Mouse (Mus musculus) CH12.LX (cell line): ENCODE data around the gene Tdp1. TPM values are rescaled to one million over a fixed set of nuclear protein-coding genes. Genes with fewer than 3 reads are reported as not detected.

Source experiments
- DNase-seq: peaks from one replicate; pipeline ENCODE4 v3.0.0-alpha.2; 2013; ENCODE audit errors: extremely low read depth
- H3K27ac ChIP-seq: 2 replicates; pipeline ENCODE4 v1.5.1; 2012; ENCODE audit warnings: low read depth, mild to moderate bottlenecking, control low read depth, moderate library complexity; ENCODE audit not compliant: insufficient read depth
- H3K27me3 ChIP-seq: replicated peaks from 2 replicates; pipeline ENCODE3; 2012; ENCODE audit warnings: inconsistent platforms
- H3K36me3 ChIP-seq, 2 experiments: replicated peaks in 1 of 2; 2 replicates each; pipeline versions ENCODE3 to v1.6.1; 2012; ENCODE audit warnings: inconsistent platforms in 1 of 2, low read length in 1 of 2, mild to moderate bottlenecking in 1 of 2, mixed read lengths in 1 of 2, moderate library complexity in 1 of 2; ENCODE audit not compliant: control insufficient read depth in 1 of 2, insufficient read depth in 1 of 2
- H3K4me1 ChIP-seq, 2 experiments: 2 replicates each; pipeline ENCODE4 v1.6.1; 2012; ENCODE audit warnings: inconsistent platforms in 1 of 2, moderate library complexity in 1 of 2; ENCODE audit not compliant: insufficient read depth in 2 of 2, control insufficient read depth in 1 of 2
- H3K4me2 ChIP-seq: 2 replicates; pipeline ENCODE4 v1.6.1; 2012; ENCODE audit warnings: low read depth, mild to moderate bottlenecking, control low read depth; ENCODE audit not compliant: poor library complexity, insufficient read depth, severe bottlenecking
- H3K4me3 ChIP-seq, 3 experiments: fragments of 150-350 bp in 1 of 3; sonication (generic) in 1 of 3; replicated peaks in 1 of 3; 2 replicates each; pipeline versions ENCODE3 to v1.5.1; 2011 to 2012; ENCODE audit warnings: low read depth in 2 of 3, low read length in 2 of 3, mild to moderate bottlenecking in 2 of 3, moderate library complexity in 2 of 3, control low read depth in 1 of 3, improper control_type of control experiment in 1 of 3, inconsistent platforms in 1 of 3, mixed read lengths in 1 of 3; ENCODE audit not compliant: poor library complexity in 1 of 3
- H3K79me2 ChIP-seq: replicated peaks from 2 replicates; pipeline ENCODE4 v1.6.1; 2012; ENCODE audit warnings: mild to moderate bottlenecking, moderate library complexity; ENCODE audit not compliant: control insufficient read depth, poor library complexity, insufficient read depth, severe bottlenecking; ENCODE audit errors: extremely low read depth
- H3K9ac ChIP-seq: 2 replicates; pipeline ENCODE4 v1.6.1; 2012; ENCODE audit warnings: low read depth, mild to moderate bottlenecking, control low read depth, moderate library complexity; ENCODE audit not compliant: insufficient read depth
- H3K9me3 ChIP-seq: replicated peaks from 2 replicates; pipeline ENCODE3; 2012; ENCODE audit warnings: low read length, inconsistent platforms, mixed read lengths
- BHLHE40 ChIP-seq: IDR thresholded peaks from 2 replicates; pipeline ENCODE4 v1.6.1; 2011; ENCODE audit warnings: mild to moderate bottlenecking, low read depth, low read length, improper control_type of control experiment
- CHD1 ChIP-seq: IDR thresholded peaks from 2 replicates; pipeline ENCODE4 v1.6.1; 2012; ENCODE audit warnings: low read depth, low read length, improper control_type of control experiment, inconsistent platforms
- CHD2 ChIP-seq: IDR thresholded peaks from 2 replicates; pipeline ENCODE4 v1.6.1; 2011; ENCODE audit warnings: low read length, improper control_type of control experiment
- E2F4 ChIP-seq: IDR thresholded peaks from 2 replicates; pipeline ENCODE4 v1.6.1; 2011; ENCODE audit warnings: low read depth, low read length, improper control_type of control experiment; ENCODE audit not compliant: insufficient replicate concordance
- EP300 ChIP-seq: IDR thresholded peaks from 2 replicates; pipeline ENCODE4 v1.6.1; 2011; ENCODE audit warnings: low read length, improper control_type of control experiment
- ETS1 ChIP-seq: conservative IDR thresholded peaks from 2 replicates; pipeline ENCODE4 v1.6.1; 2012; ENCODE audit warnings: low read depth, mild to moderate bottlenecking, inconsistent platforms, low read length, improper control_type of control experiment, moderate library complexity
- IRF4 ChIP-seq: IDR thresholded peaks from 2 replicates; pipeline ENCODE4 v1.6.1; 2014; ENCODE audit warnings: low read depth, mild to moderate bottlenecking, inconsistent platforms, low read length, improper control_type of control experiment
- JUND ChIP-seq: conservative IDR thresholded peaks from 2 replicates; pipeline ENCODE4 v1.6.1; 2011; ENCODE audit warnings: low read depth, low read length, improper control_type of control experiment
- KAT2A ChIP-seq: IDR thresholded peaks from 2 replicates; pipeline ENCODE4 v1.6.1; 2012; ENCODE audit warnings: low read length, improper control_type of control experiment, inconsistent platforms; ENCODE audit not compliant: insufficient replicate concordance
- MAFK ChIP-seq: IDR thresholded peaks from 2 replicates; pipeline ENCODE4 v1.6.1; 2011; ENCODE audit warnings: low read length, improper control_type of control experiment; ENCODE audit not compliant: insufficient replicate concordance
- MAX ChIP-seq: IDR thresholded peaks from 2 replicates; pipeline ENCODE4 v1.6.1; 2011; ENCODE audit warnings: low read length, improper control_type of control experiment
- MXI1 ChIP-seq: IDR thresholded peaks from 2 replicates; pipeline ENCODE4 v1.6.1; 2011; ENCODE audit warnings: mild to moderate bottlenecking, low read depth, low read length, improper control_type of control experiment
- NELFE ChIP-seq: IDR thresholded peaks from 2 replicates; pipeline ENCODE4 v1.6.1; 2011; ENCODE audit warnings: low read depth, low read length, improper control_type of control experiment
- NRF1 ChIP-seq: IDR thresholded peaks from 2 replicates; pipeline ENCODE4 v1.6.1; 2014; ENCODE audit warnings: low read depth, mild to moderate bottlenecking, inconsistent platforms, low read length, improper control_type of control experiment, moderate library complexity
- POLR2A ChIP-seq: IDR thresholded peaks from 2 replicates; pipeline ENCODE4 v1.6.1; 2011; ENCODE audit warnings: low read depth, mild to moderate bottlenecking, improper control_type of control experiment, low read length
- RAD21 ChIP-seq: IDR thresholded peaks from 2 replicates; pipeline ENCODE4 v1.6.1; 2011; ENCODE audit warnings: low read depth, mild to moderate bottlenecking, low read length, improper control_type of control experiment, moderate library complexity
- TCF12 ChIP-seq: IDR thresholded peaks from 2 replicates; pipeline ENCODE4 v1.6.1; 2014; ENCODE audit warnings: low read depth, mild to moderate bottlenecking, inconsistent platforms, low read length, improper control_type of control experiment
- USF1 ChIP-seq: IDR thresholded peaks from 2 replicates; pipeline ENCODE4 v1.6.1; 2014; ENCODE audit warnings: low read depth, mild to moderate bottlenecking, inconsistent platforms, low read length, improper control_type of control experiment
- ZC3H11A ChIP-seq: IDR thresholded peaks from 2 replicates; pipeline ENCODE4 v1.6.1; 2012; ENCODE audit warnings: low read depth, mild to moderate bottlenecking, inconsistent platforms, low read length, improper control_type of control experiment
- ZKSCAN1 ChIP-seq: IDR thresholded peaks from 2 replicates; pipeline ENCODE4 v1.6.1; 2012; ENCODE audit warnings: low read depth, inconsistent platforms, low read length, improper control_type of control experiment, borderline replicate concordance
- ZMIZ1 ChIP-seq: IDR thresholded peaks from 2 replicates; pipeline ENCODE4 v1.6.1; 2012; ENCODE audit warnings: low read depth, mild to moderate bottlenecking, inconsistent platforms, low read length, improper control_type of control experiment
- dilution Hi-C: fragments of 300-500 bp; cut with MboI; formaldehyde crosslinking; loops from 2 replicates; pipeline ENCODE4 v1.14.3; 2020; ENCODE audit warnings: low sequenced_read_pairs; ENCODE audit not compliant: extremely low pct_unique_long_range_greater_than_20kb, extremely low pct_ligation_motif_present
- in situ Hi-C: fragments of 300-500 bp; cut with MboI; formaldehyde crosslinking; loops from 3 replicates; pipeline ENCODE4 v1.14.3; 2019; ENCODE audit warnings: low sequenced_read_pairs, low pct_ligation_motif_present, low pct_unique_long_range_greater_than_20kb, mixed read lengths
- polyA plus RNA-seq: library from polyadenylated mRNA; unstranded; fragments of >175 nt; gene quantifications from 2 replicates; pipeline ENCODE4 v1.2.1, GENCODE M21; 2012; ENCODE audit warnings: low read depth; ENCODE audit not compliant: insufficient read length
- total RNA-seq, 2 experiments: library from RNA; depleted of rRNA; stranded (reverse); fragments of 300-350 nt in 1 of 2; fragments of >200 nt in 1 of 2; gene quantifications; 2 replicates each; pipeline ENCODE4 v1.2.3; 2012 to 2014

Gene Tdp1
- total and polyA plus RNA-seq, 3 experiments, result 16.9 to 53.7 (median 27.4) TPM

DNA sequence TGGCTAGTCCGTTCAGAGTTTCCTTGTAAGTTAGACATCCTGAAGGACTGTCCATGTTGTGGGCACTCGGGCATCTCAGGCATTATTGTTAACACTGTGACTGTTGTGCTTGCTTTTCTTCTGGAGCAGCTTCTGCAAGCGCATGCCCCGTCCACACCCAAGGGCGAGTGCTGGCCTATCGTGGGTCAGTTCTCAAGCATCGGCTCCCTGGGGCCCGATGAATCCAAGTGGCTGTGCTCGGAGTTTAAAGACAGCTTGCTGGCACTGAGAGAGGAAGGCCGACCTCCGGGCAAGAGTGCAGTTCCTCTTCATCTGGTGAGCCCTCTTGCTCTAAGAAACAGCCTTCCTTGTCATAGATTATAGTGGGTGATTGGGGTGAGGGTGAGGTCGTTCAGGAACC, 27.1 kb downstream of the Tdp1 start:
- no peak overlapping the region for H3K4me2 ChIP-seq
- no peak overlapping the region for H3K4me3 ChIP-seq
- no peak overlapping the region for H3K27ac ChIP-seq
- dilution Hi-C loops, result no loop called here
- no peaks in the 10 kb centered on the region for H3K79me2 ChIP-seq
- no peak overlapping the region for H3K9ac ChIP-seq
- H3K9me3 ChIP-seq, result no peaks in the 10 kb centered on the region
- no peaks in the 10 kb centered on the region for H3K4me1 ChIP-seq
- no peak for DNase-seq
- in situ Hi-C loops, result no loop called here
- H3K36me3 ChIP-seq, result peaks cover 45 to 89% of the 10 kb centered on the region in 2 experiments
- H3K27me3 ChIP-seq, result no peaks in the 10 kb centered on the region
- TF ChIP-seq ETS1, result no peak
- TF ChIP-seq CHD2, result no peak

GRCm38 (mm10) chr12:99917800-99918427, 33.6 kb downstream of the Tdp1 start:
- no peaks in the 10 kb centered on the region for H3K79me2 ChIP-seq
- H3K27me3 ChIP-seq, result no peaks in the 10 kb centered on the region
- H3K36me3 ChIP-seq, result peaks cover 28 to 86% of the 10 kb centered on the region in 2 experiments
- H3K4me2 ChIP-seq, result no peak overlapping the region
- H3K9ac ChIP-seq, result no peak overlapping the region
- dilution Hi-C loops, result no loop called here
- no peak for DNase-seq
- H3K27ac ChIP-seq, result no peak overlapping the region
- no peaks in the 10 kb centered on the region for H3K4me1 ChIP-seq
- in situ Hi-C loops, result no loop called here
- no peak overlapping the region for H3K4me3 ChIP-seq
- TF ChIP-seq ZKSCAN1 (no peak), ETS1 (no peak)
- H3K9me3 ChIP-seq, result no peaks in the 10 kb centered on the region

DNA sequence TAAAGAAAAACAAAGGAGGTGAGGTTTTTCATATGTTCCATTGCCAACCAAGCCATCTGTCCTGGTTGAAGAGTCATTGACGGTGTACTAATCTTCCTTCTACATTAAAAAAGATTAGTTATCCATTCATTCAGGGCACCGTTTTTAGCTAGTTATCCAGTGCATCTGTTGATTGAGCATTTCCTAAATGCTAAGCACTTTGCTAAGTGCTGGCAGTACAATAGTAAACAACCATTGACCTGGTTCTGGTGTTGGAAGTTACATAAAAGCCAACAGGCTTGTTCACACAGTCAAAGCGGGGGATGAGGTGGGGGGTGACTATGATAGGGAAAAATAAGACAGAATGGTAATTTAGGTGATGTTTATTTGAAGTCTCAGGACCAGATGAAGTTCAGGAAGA, 35.3 kb downstream of the Tdp1 start:
- H3K9ac ChIP-seq, result no peak overlapping the region
- no peaks in the 10 kb centered on the region for H3K9me3 ChIP-seq
- in situ Hi-C loops (no loop called here), dilution Hi-C loops (no loop called here)
- no peak for DNase-seq
- H3K4me2 ChIP-seq, result no peak overlapping the region
- no peaks in the 10 kb centered on the region for H3K27me3 ChIP-seq
- TF ChIP-seq CHD1 (no peak), E2F4 (no peak), EP300 (no peak), MAX (no peak), MAFK (no peak), CHD2 (no peak), TCF12 (no peak), IRF4 (no peak), NELFE (no peak), JUND (no peak), BHLHE40 (no peak), POLR2A (no peak), USF1 (no peak), MXI1 (no peak), KAT2A (no peak), ZKSCAN1 (no peak), NRF1 (no peak), ZMIZ1 (no peak), ZC3H11A (no peak), RAD21 (no peak)
- TF ChIP-seq, all 38 proteins: peak for 0
- Histone ChIP-seq H3K36me3 (peaks cover 25 to 87% of the 10 kb centered on the region in 2 experiments), H3K79me2 (no peaks in the 10 kb centered on the region), H3K4me1 (no peaks in the 10 kb centered on the region), H3K27ac (no peak overlapping the region), H3K4me3 (no peak overlapping the region)
